ENCODE assay signal across 8 mouse cellular contexts in the genomic region with DNA sequence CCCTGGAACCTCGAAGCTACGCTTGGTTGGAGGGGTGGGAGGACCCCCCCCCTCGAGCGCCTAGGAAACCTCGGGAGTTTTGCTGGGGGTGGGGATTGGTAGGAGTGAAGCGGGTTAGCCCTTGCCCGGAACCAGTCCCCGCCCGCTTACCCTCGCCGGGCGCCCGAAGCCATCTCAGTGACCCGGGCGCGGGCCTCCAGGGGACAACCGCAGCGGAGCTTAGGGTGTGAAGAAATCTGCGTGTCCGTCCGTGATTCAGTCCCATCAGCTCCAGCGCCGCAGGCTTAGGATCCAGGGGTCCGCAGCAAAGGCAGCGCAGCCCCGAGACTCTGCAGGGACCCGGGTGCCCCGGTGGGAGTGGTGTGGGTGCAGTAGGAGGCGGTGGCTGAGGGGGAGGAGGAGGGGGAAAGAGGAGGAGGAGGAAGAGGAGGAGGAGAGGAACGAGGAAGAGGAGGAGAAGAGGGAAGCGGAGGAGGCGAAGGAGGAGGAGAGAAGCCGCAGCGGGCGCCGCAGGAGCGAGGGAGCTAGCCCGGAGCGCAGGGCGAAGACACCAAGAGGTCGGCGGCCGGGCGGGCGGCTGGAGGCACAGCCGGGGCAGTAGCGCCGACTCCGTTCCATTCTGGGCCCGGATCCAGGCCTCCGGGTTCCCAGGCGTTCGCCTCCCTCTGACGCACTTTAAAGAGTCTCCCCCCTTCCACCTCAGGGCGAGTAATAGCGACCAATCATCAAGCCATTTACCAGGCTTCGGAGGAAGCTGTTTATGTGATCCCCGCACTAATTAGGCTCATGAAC. TPM values are rescaled to one million over a fixed set of nuclear protein-coding genes. Genes with fewer than 3 reads are reported as not detected.
DNase-seq lines count a peak whose midpoint lies in the region; ATAC-seq lines count a peak whose summit lies in the region.

TSS of gene Emx2 (plus strand) at position 422 of the 792 bp plus-strand sequence.

- under 1% methylated on average over 58 of the region's 58 CpGs for WGBS in limb, embryonic 10.5 days
- under 1% methylated on average over 58 of the region's 58 CpGs for WGBS in neural tube, embryonic 15.5 days

- no peak within 1 kb of the TSS for H3K9ac ChIP-seq in neural tube, embryonic 15.5 days (replicated peaks)

- intact Hi-C loops in gastrocnemius, postnatal 14 days (cut with DNase I; ENCODE audit: low total_unique reads) = loop anchor here (10.0 kb wide), 1 partner anchor 857 kb away; no protein-coding TSS in a partner anchor

- ATAC-seq in neural tube, embryonic 15.5 days (ENCODE audit: low FRiP score) = no peak

- H3K27ac ChIP-seq in brown adipose tissue, adult 24 weeks (replicated peaks; ENCODE audit: low read depth, low read length) = no peak within 1 kb of the TSS
- H3K27ac ChIP-seq in limb, embryonic 10.5 days = peak within 1 kb of the TSS; percentile 87
- H3K27ac ChIP-seq in neural tube, embryonic 15.5 days (replicated peaks) = no peak within 1 kb of the TSS

- H3K4me3 ChIP-seq in brown adipose tissue, adult 24 weeks (ENCODE audit: insufficient read depth, low read depth, low read length) = peak within 1 kb of the TSS; percentile 54
- H3K4me3 ChIP-seq in limb, embryonic 10.5 days = peak within 1 kb of the TSS; percentile 60
- peak within 1 kb of the TSS; percentile 19 for H3K4me3 ChIP-seq in neural tube, embryonic 15.5 days (replicated peaks)

- H3K27me3 ChIP-seq in limb, embryonic 10.5 days (ENCODE audit: low read depth, poor library complexity, severe bottlenecking) = peaks cover 100% of the 10 kb centered on the region
- H3K27me3 ChIP-seq in neural tube, embryonic 15.5 days (replicated peaks) = peaks cover 95% of the 10 kb centered on the region

- peak within 1 kb of the TSS; percentile 51 for H3K4me2 ChIP-seq in neural tube, embryonic 15.5 days

- H3K9me3 ChIP-seq in limb, embryonic 10.5 days (replicated peaks) = no peaks in the 10 kb centered on the region
- no peaks in the 10 kb centered on the region for H3K9me3 ChIP-seq in neural tube, embryonic 15.5 days (replicated peaks)

- H3K36me3 ChIP-seq in limb, embryonic 10.5 days = no peaks in the 10 kb centered on the region
- no peaks in the 10 kb centered on the region for H3K36me3 ChIP-seq in neural tube, embryonic 15.5 days

- peak; percentile 12 to 42 for DNase-seq in cerebellum, postnatal 25 days
- no peak for DNase-seq in cerebellum, adult 9-10 months
- peak; percentile 72 for DNase-seq in gastrocnemius, postnatal 14 days
- DNase-seq in kidney, adult 18-20 months = peak; percentile 87
- peak; percentile 92 for DNase-seq in limb, embryonic 10.5 days (ENCODE audit: low spot score)
- DNase-seq in thymus, postnatal 36 days = no peak

- peaks cover 2% of the 10 kb centered on the region for H3K4me1 ChIP-seq in brown adipose tissue, adult 24 weeks (ENCODE audit: control insufficient read depth, insufficient read depth, insufficient read length, low read length)
- H3K4me1 ChIP-seq in limb, embryonic 10.5 days = peaks cover 46% of the 10 kb centered on the region
- peaks cover 21% of the 10 kb centered on the region for H3K4me1 ChIP-seq in neural tube, embryonic 15.5 days

RNA-seq across cellular contexts. Expression of gene Emx2, which starts in this region (rescaled TPM):
- polyA plus RNA-seq in brown adipose tissue, adult 24 weeks (2012; ENCODE audit: insufficient read depth, insufficient read length, missing spikeins) = 0.79 TPM in 1 of 2 replicates, not detected in the other
- total RNA-seq in gastrocnemius, postnatal 14 days (2021) = 1 to 10 TPM in 1 of 2 experiments, under 1 TPM in 1; 0.66 to 1.2 TPM
- 12.0 and 12.7 TPM in 2 replicates for polyA plus RNA-seq in limb, embryonic 10.5 days (2016; fragmentation: Nextera tagmentation; extraction: Ambion mirVana)
- polyA plus RNA-seq in neural tube, embryonic 15.5 days (2015; fragmentation: Nextera tagmentation; extraction: Ambion mirVana) = 0.06 TPM in 1 of 2 replicates, not detected in the other

Comparison
In these comparisons a context has a peak if more than half of its experiments do, and no peak if none do; other contexts are left out.
1. DNase-seq: peak in cerebellum, postnatal 25 days (2 of 2), gastrocnemius, postnatal 14 days (single experiment), kidney, adult 18-20 months (single experiment) and limb, embryonic 10.5 days (single experiment); none in cerebellum, adult 9-10 months (single experiment) and thymus, postnatal 36 days (0 of 2).
2. Peak in every context shown above with its lines, with median percentiles within 50 percentile points of each other: H3K4me3 ChIP-seq.